Mouse (Mus musculus): ENCODE results near the gene Adgrl2. TPM values are rescaled to one million over a fixed set of nuclear protein-coding genes. Genes with fewer than 3 reads are reported as not detected.

Gene Adgrl2
- polyA plus RNA-seq (2014; fragmentation: Illumina TruSeq; extraction: RNeasy Lipid Tissue Mini Kit (QIAGEN cat#74804); ENCODE audit: low read depth, low replicate concordance) = 38.4 TPM

GRCm38 (mm10) chr3:148990531-148991003 lies at the start of gene Adgrl2:
Gene Adgrl2 (minus strand): TSS chr3:148990555.

